24 mouse cellular contexts compared by ENCODE assay signal in genomic region chr17:4769284-4769683, GRCm38 (mm10).
DNase-seq lines count a peak whose midpoint lies in the region; ATAC-seq lines count a peak whose summit lies in the region.
"Had no signal": no experiment of that assay in that cellular context is flagged by ENCODE, and none has a peak within 500 bp of the region (broad histone marks: within the 10 kb centered on the region; RNA-seq: fewer than 3 reads in every experiment).

No protein-coding gene starts in this region.

- no peaks in the 10 kb centered on the region for H3K36me3 ChIP-seq in hindbrain, embryonic 15.5 days
- no peaks in the 10 kb centered on the region for H3K36me3 ChIP-seq in hindbrain, embryonic 14.5 days (replicated peaks; ENCODE audit: control insufficient read depth, insufficient read depth)
- H3K36me3 ChIP-seq in neural tube, embryonic 13.5 days, result no peaks in the 10 kb centered on the region
- H3K36me3 ChIP-seq in neural tube, embryonic 15.5 days, result no peaks in the 10 kb centered on the region
- no peaks in the 10 kb centered on the region for H3K36me3 ChIP-seq in neural tube, embryonic 14.5 days (ENCODE audit: control insufficient read depth, insufficient read depth, low read length)
- H3K36me3 ChIP-seq: embryonic facial prominence, embryonic 13.5 days; forebrain, embryonic 12.5 days; limb, embryonic 10.5 days; midbrain, embryonic 15.5 days had no signal

- H3K27ac ChIP-seq in hindbrain, embryonic 15.5 days (replicated peaks), result no peak overlapping the region
- no peak overlapping the region for H3K27ac ChIP-seq in hindbrain, embryonic 14.5 days
- H3K27ac ChIP-seq in neural tube, embryonic 13.5 days (replicated peaks), result no peak overlapping the region; the same call in 1 of the 2 replicates
- H3K27ac ChIP-seq in neural tube, embryonic 15.5 days (replicated peaks), result no peak overlapping the region
- H3K27ac ChIP-seq in neural tube, embryonic 14.5 days (ENCODE audit: low read depth, low read length), result no peak overlapping the region
- H3K27ac ChIP-seq: embryonic facial prominence, embryonic 13.5 days; forebrain, embryonic 12.5 days; limb, embryonic 10.5 days; midbrain, embryonic 15.5 days had no signal

- WGBS in hindbrain, embryonic 15.5 days, result 59% methylated on average over 4 of the region's 4 CpGs
- 72% methylated on average over 4 of the region's 4 CpGs for WGBS in hindbrain, embryonic 14.5 days
- 47% methylated on average over 4 of the region's 4 CpGs for WGBS in neural tube, embryonic 13.5 days
- 35% methylated on average over 4 of the region's 4 CpGs for WGBS in neural tube, embryonic 15.5 days
- WGBS in neural tube, embryonic 14.5 days, result 48% methylated on average over 4 of the region's 4 CpGs

- no peaks in the 10 kb centered on the region for H3K27me3 ChIP-seq in hindbrain, embryonic 15.5 days
- H3K27me3 ChIP-seq in hindbrain, embryonic 14.5 days (ENCODE audit: control insufficient read depth, insufficient read depth, low read length), result no peaks in the 10 kb centered on the region
- H3K27me3 ChIP-seq in neural tube, embryonic 13.5 days, result no peaks in the 10 kb centered on the region
- H3K27me3 ChIP-seq in neural tube, embryonic 15.5 days (replicated peaks), result no peaks in the 10 kb centered on the region
- no peaks in the 10 kb centered on the region for H3K27me3 ChIP-seq in neural tube, embryonic 14.5 days (ENCODE audit: control insufficient read depth, insufficient read depth, low read length)
- H3K27me3 ChIP-seq: embryonic facial prominence, embryonic 13.5 days; Patski had no signal

- H3K9me3 ChIP-seq in hindbrain, embryonic 15.5 days, result no peaks in the 10 kb centered on the region
- no peaks in the 10 kb centered on the region for H3K9me3 ChIP-seq in hindbrain, embryonic 14.5 days (ENCODE audit: control insufficient read depth, low read length)
- H3K9me3 ChIP-seq in neural tube, embryonic 13.5 days, result no peaks in the 10 kb centered on the region
- no peaks in the 10 kb centered on the region for H3K9me3 ChIP-seq in neural tube, embryonic 15.5 days (replicated peaks)
- no peaks in the 10 kb centered on the region for H3K9me3 ChIP-seq in neural tube, embryonic 14.5 days (ENCODE audit: control insufficient read depth, low read length)
- H3K9me3 ChIP-seq: embryonic facial prominence, embryonic 13.5 days; forebrain, embryonic 12.5 days; limb, embryonic 10.5 days; midbrain, embryonic 15.5 days had no signal

- no peak for DNase-seq in hindbrain, embryonic 14.5 days (ENCODE audit: low spot score)
- no peak for DNase-seq in ovary, postnatal 36 days (ENCODE audit: low spot score)
- no peak for DNase-seq in cerebellum, adult 11 months
- DNase-seq: cerebellum, adult 8-10 months; cerebellum, postnatal 36 days; embryo, embryonic 11 days; heart, postnatal 4 days; kidney, adult 8-10 months; kidney, postnatal 14 days; liver; retina, postnatal 1 day; right cerebral cortex, postnatal 25 days; spleen, adult 18-20 months had no signal

- H3K4me3 ChIP-seq in hindbrain, embryonic 15.5 days, result no peak overlapping the region
- no peak overlapping the region for H3K4me3 ChIP-seq in hindbrain, embryonic 14.5 days (replicated peaks; ENCODE audit: low read length)
- no peak overlapping the region for H3K4me3 ChIP-seq in neural tube, embryonic 13.5 days
- no peak overlapping the region for H3K4me3 ChIP-seq in neural tube, embryonic 15.5 days (replicated peaks)
- H3K4me3 ChIP-seq in neural tube, embryonic 14.5 days (ENCODE audit: low read depth, low read length), result no peak overlapping the region
- H3K4me3 ChIP-seq: embryonic facial prominence, embryonic 13.5 days; erythroblast, embryonic 14.5 days; forebrain, embryonic 12.5 days; limb, embryonic 10.5 days; midbrain, embryonic 15.5 days; myocyte had no signal

- no peak overlapping the region for H3K4me2 ChIP-seq in hindbrain, embryonic 15.5 days
- no peak overlapping the region for H3K4me2 ChIP-seq in hindbrain, embryonic 14.5 days (replicated peaks)
- no peak overlapping the region for H3K4me2 ChIP-seq in neural tube, embryonic 13.5 days
- no peak overlapping the region for H3K4me2 ChIP-seq in neural tube, embryonic 15.5 days
- H3K4me2 ChIP-seq in neural tube, embryonic 14.5 days (ENCODE audit: low read depth, low read length), result no peak overlapping the region
- H3K4me2 ChIP-seq: embryonic facial prominence, embryonic 13.5 days; forebrain, embryonic 12.5 days; midbrain, embryonic 15.5 days had no signal

- no peak overlapping the region for H3K9ac ChIP-seq in hindbrain, embryonic 15.5 days
- no peak overlapping the region for H3K9ac ChIP-seq in hindbrain, embryonic 14.5 days
- no peak overlapping the region for H3K9ac ChIP-seq in neural tube, embryonic 13.5 days
- H3K9ac ChIP-seq in neural tube, embryonic 15.5 days (replicated peaks), result no peak overlapping the region
- H3K9ac ChIP-seq in neural tube, embryonic 14.5 days (replicated peaks; ENCODE audit: low read depth, low read length), result no peak overlapping the region
- H3K9ac ChIP-seq: embryonic facial prominence, embryonic 13.5 days; forebrain, embryonic 12.5 days; midbrain, embryonic 15.5 days had no signal

- peak; percentile 51; the same call in 1 of the 2 replicates for ATAC-seq in hindbrain, embryonic 15.5 days (ENCODE audit: low FRiP score, low read depth)
- no peak; the same call in 1 of the 2 replicates for ATAC-seq in hindbrain, embryonic 14.5 days (ENCODE audit: low FRiP score)
- ATAC-seq in neural tube, embryonic 13.5 days (ENCODE audit: low read depth), result peak; percentile 50
- ATAC-seq in neural tube, embryonic 15.5 days (ENCODE audit: low FRiP score), result no peak
- peak; percentile 41; the same call in 1 of the 2 replicates for ATAC-seq in neural tube, embryonic 14.5 days (ENCODE audit: low read depth)
- ATAC-seq: midbrain, embryonic 15.5 days; Patski had no signal

- H3K4me1 ChIP-seq in hindbrain, embryonic 15.5 days (replicated peaks), result no peaks in the 10 kb centered on the region
- H3K4me1 ChIP-seq in hindbrain, embryonic 14.5 days (replicated peaks; ENCODE audit: control insufficient read depth, insufficient read depth, low read length), result no peaks in the 10 kb centered on the region
- H3K4me1 ChIP-seq in neural tube, embryonic 13.5 days (replicated peaks), result peaks cover 3% of the 10 kb centered on the region; the same call in 1 of the 2 replicates
- peaks cover 4% of the 10 kb centered on the region; the same call in 1 of the 2 replicates for H3K4me1 ChIP-seq in neural tube, embryonic 15.5 days
- no peaks in the 10 kb centered on the region for H3K4me1 ChIP-seq in neural tube, embryonic 14.5 days (ENCODE audit: control insufficient read depth, insufficient read depth, low read length)
- H3K4me1 ChIP-seq: embryonic facial prominence, embryonic 13.5 days; limb, embryonic 10.5 days; midbrain, embryonic 15.5 days had no signal

Comparison
In these comparisons a context has a peak if more than half of its experiments do, and no peak if none do; other contexts are left out.
1. ATAC-seq: peak in hindbrain, embryonic 15.5 days (single experiment), neural tube, embryonic 13.5 days (single experiment) and neural tube, embryonic 14.5 days (single experiment); none in hindbrain, embryonic 14.5 days (single experiment) and neural tube, embryonic 15.5 days (single experiment).